Mouse (Mus musculus) limb, embryonic 11.5 days (tissue): ENCODE results near the gene Trappc4. TPM values are rescaled to one million over a fixed set of nuclear protein-coding genes. Genes with fewer than 3 reads are reported as not detected.
"Not testable (repeated sequence)": the region's sequence is repeated elsewhere in the genome, so short reads cannot be mapped to it uniquely, and the experiment has no call there.

Source experiments
- ATAC-seq: fragments of 200-750 bp; cut with Nextera tagmentation; 2 replicates; pipeline ENCODE4 v1.8.0; 2017; ENCODE audit warnings: low read depth; ENCODE audit not compliant: insufficient number of reproducible peaks, low FRiP score, low TSS enrichment
- DNase-seq: peaks from one replicate; pipeline ENCODE4 v3.0.0-alpha.2; 2015; ENCODE audit warnings: low spot score
- H3K27ac ChIP-seq: fragments of 300-500 bp; sonication (generic); replicated peaks from 2 replicates; pipeline ENCODE4 v1.5.1; 2014; ENCODE audit warnings: low read depth, mild to moderate bottlenecking, low read length
- H3K27me3 ChIP-seq: fragments of 300-500 bp; sonication (generic); 2 replicates; pipeline ENCODE4 v1.6.1; 2014; ENCODE audit warnings: mild to moderate bottlenecking, low read length, mixed read lengths; ENCODE audit not compliant: control insufficient read depth, insufficient read depth
- H3K36me3 ChIP-seq: fragments of 300-500 bp; sonication (generic); 2 replicates; pipeline ENCODE4 v1.6.1; 2014; ENCODE audit warnings: mild to moderate bottlenecking, low read length, moderate library complexity, mixed read lengths; ENCODE audit not compliant: control insufficient read depth, insufficient read depth
- H3K4me1 ChIP-seq: fragments of 300-500 bp; sonication (generic); 2 replicates; pipeline ENCODE4 v1.6.1; 2014; ENCODE audit warnings: low read length, mixed read lengths; ENCODE audit not compliant: control insufficient read depth, insufficient read depth
- H3K4me2 ChIP-seq: fragments of 300-500 bp; sonication (generic); 2 replicates; pipeline ENCODE4 v1.6.1; 2014; ENCODE audit warnings: low read depth, mild to moderate bottlenecking, moderate library complexity; ENCODE audit not compliant: severe bottlenecking
- H3K4me3 ChIP-seq: fragments of 300-500 bp; sonication (generic); 2 replicates; pipeline ENCODE4 v1.5.1; 2014; ENCODE audit warnings: low read depth, low read length
- H3K9ac ChIP-seq: fragments of 300-500 bp; sonication (generic); 2 replicates; pipeline ENCODE4 v1.6.1; 2014; ENCODE audit warnings: mild to moderate bottlenecking, low read length
- H3K9me3 ChIP-seq: fragments of 300-500 bp; sonication (generic); 2 replicates; pipeline ENCODE4 v1.6.1; 2016; ENCODE audit warnings: low read length; ENCODE audit not compliant: control insufficient read depth
- WGBS: fragments of 180-500 bp; shearing (Covaris S2); extraction: QIAGEN DNeasy Blood & Tissue Kit; methylation state at CpG from one replicate; pipeline ENCODE4 v1.1.7; 2014; 5-methylcytosine and 5-hydroxymethylcytosine counted together
- polyA plus RNA-seq: library from polyadenylated mRNA; unstranded; fragments of >200 nt; fragmentation: Nextera tagmentation; extraction: Ambion mirVana; gene quantifications from 2 replicates; pipeline ENCODE4 v1.2.1, GENCODE M21; 2014

The Trappc4 gene
- polyA plus RNA-seq, 1 experiment from 2014 or later: 141 TPM

DNA sequence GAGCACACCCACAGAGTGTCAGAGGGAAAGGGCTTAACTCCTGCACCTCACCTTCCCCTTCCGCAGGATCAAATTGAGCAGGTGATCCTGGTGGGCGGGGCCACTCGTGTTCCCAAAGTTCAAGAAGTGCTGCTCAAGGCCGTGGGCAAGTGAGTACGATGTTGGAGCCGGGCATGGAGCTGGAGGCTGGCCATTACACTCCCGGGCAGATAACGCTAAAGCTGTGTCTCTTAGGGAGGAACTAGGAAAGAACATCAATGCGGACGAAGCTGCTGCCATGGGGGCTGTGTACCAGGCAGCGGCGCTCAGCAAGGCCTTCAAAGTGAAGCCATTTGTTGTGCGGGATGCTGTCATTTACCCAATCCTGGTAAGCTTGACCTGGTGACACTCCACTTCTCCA is 22.8 kb downstream of the Trappc4 start:
- Histone ChIP-seq H3K27ac (no peak overlapping the region), H3K4me2 (no peak overlapping the region), H3K4me1 (peaks cover 8% of the 10 kb centered on the region), H3K9ac (no peak overlapping the region), H3K27me3 (no peaks in the 10 kb centered on the region), H3K36me3 (peaks cover 43% of the 10 kb centered on the region), H3K4me3 (no peak overlapping the region), H3K9me3 (no peaks in the 10 kb centered on the region)
- ATAC-seq (no peak), DNase-seq (no peak)
- WGBS: 92% methylated on average over 13 of the region's 13 CpGs

DNA sequence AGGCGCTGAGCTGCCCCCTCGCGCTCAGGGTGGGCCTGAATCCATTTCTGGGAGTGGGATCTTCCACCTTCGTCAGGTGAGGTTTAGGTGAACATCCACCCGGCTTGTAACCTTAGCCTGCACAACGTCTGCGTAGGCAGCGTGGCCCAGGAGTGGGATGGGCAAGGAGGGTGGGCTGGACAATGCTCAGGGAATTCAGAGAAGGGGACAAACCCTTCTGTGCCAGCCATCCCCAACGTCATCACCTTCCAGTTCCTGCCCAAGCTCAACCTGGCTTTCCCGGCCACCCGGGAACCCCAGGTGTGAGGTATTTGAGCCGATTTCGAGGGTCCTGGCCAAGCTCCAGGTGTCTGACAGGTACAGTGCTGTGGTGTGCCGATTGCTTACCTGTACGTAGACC is 27.5 kb downstream of the Trappc4 start:
- ATAC-seq (0 out of 2 replicates have a peak, but pooled peaks have one; percentile 24), DNase-seq (no peak)
- peak overlapping the region; percentile 71 for H3K4me3 ChIP-seq
- H3K4me2 ChIP-seq: peak overlapping the region; percentile 80
- H3K27me3 ChIP-seq: no peaks in the 10 kb centered on the region
- H3K36me3 ChIP-seq: peaks cover 23% of the 10 kb centered on the region
- H3K9ac ChIP-seq: peak overlapping the region; percentile 89
- peak overlapping the region; percentile 55 for H3K27ac ChIP-seq
- peaks cover 8% of the 10 kb centered on the region for H3K4me1 ChIP-seq
- no peaks in the 10 kb centered on the region for H3K9me3 ChIP-seq
- WGBS: 9% methylated on average over 15 of the region's 15 CpGs

DNA sequence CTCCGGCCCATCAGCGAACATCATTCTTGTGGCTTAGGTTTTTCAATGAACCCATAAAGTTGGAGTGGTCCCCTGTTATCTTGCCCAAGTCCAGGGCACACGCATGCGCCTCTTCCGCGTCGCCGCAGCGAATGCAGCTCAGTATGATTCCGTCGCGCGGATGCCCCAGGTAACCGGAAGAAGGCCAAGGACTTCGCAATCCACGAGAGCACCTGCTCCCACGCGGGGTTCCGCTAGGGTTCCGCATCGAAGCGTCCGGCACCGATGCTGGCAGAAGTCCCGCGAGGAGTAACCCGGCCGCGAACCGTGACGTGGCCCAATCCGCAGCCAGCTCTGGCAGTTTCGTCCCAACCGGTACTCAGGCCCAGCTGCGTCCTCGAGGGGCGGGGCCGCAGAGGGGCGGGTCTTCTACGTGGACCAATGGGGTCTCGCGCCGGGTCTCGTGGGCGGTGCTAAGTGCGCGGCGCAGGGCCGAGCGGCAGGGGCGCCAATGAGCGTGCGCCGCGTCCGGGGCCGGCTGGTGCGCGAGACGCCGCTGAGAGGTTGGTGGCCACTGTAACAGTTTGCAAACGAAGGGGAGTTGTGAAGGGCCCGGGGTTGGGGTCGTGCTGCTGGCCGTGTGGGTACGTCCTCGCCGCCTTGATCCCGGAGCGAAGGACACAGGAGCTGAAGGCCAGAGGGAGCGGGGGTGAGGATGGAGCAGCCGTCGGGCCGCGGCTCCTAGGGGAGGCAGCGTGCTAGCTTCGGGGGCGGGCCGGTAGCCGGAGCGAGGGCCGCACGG is 28.2 kb downstream of the Trappc4 start, which contains the start of gene Hyou1:
Gene Hyou1, plus strand, starts transcription at position 437 of the 781 bp plus-strand sequence.
- Histone ChIP-seq H3K27ac (peak within 1 kb of the TSS; percentile 55), H3K4me3 (peak within 1 kb of the TSS; percentile 71), H3K4me2 (peak within 1 kb of the TSS; percentile 80), H3K36me3 (peaks cover 17% of the 10 kb centered on the region), H3K4me1 (peaks cover 8% of the 10 kb centered on the region), H3K27me3 (no peaks in the 10 kb centered on the region), H3K9me3 (no peaks in the 10 kb centered on the region), H3K9ac (peak within 1 kb of the TSS; percentile 89)
- DNase-seq (peak; percentile 100), ATAC-seq (peak; percentile 98)
- WGBS: under 1% methylated on average over 83 of the region's 83 CpGs

DNA sequence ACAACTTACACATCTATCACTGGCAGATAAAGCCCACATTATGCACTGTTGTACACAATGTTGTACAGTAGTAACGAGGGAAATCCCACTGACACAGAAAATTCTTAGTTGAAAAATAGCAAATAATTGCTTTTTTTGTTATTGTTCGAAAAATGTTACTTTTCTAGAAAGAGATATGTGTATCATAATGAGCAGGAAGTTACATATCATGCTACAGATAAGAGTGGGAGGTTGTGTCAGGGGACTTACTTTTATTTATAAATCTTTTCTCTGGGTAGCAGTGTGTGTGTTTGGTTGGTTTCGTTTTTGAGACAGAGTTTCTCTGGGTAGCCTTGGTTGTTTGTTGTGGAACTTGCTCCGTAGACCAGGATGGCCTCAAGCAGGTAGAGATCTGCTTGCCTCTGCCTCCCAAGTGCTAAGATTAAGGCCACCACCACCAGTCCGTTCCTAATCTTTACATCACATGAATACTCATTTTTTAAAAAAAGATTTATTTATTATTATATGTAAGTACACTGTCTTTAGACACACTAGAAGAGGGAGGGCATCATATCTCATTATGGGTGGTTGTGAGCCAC is 29.2 kb downstream of the Trappc4 start:
- ATAC-seq (no peak), DNase-seq (no peak)
- H3K9me3 ChIP-seq: no peaks in the 10 kb centered on the region
- H3K4me3 ChIP-seq: peak overlapping the region; percentile 71
- no peak overlapping the region for H3K9ac ChIP-seq
- H3K27ac ChIP-seq: no peak overlapping the region
- WGBS: 91% methylated on average over 5 of the region's 5 CpGs
- no peaks in the 10 kb centered on the region for H3K27me3 ChIP-seq
- peak overlapping the region; percentile 80 for H3K4me2 ChIP-seq
- H3K4me1 ChIP-seq: peaks cover 8% of the 10 kb centered on the region
- H3K36me3 ChIP-seq: peaks cover 13% of the 10 kb centered on the region

DNA sequence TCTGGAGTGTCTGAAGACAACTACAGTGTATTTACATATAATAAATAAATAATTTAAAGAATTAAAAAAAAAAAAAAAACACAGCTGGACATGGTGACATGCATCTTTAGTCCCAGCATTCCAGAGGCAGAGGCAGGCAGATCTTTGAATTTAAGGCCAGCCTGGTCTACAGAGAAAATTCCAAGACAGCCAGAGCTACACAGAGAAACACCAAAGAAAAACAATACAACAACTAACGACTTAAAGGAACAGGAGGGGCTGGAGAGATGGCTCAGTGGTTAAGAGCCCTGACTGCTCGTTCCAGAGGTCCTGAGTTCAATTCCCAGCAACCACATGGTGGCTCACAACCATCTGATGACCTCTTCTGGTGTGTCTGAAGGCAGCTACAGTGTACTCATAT is 30.1 kb downstream of the Trappc4 start:
- not testable (repeated sequence) for H3K4me1 ChIP-seq, H3K9ac ChIP-seq, H3K4me3 ChIP-seq, H3K27me3 ChIP-seq, H3K4me2 ChIP-seq, DNase-seq, H3K36me3 ChIP-seq, H3K27ac ChIP-seq, ATAC-seq, H3K9me3 ChIP-seq
- WGBS: 87% methylated on average over 2 of the region's 2 CpGs

DNA sequence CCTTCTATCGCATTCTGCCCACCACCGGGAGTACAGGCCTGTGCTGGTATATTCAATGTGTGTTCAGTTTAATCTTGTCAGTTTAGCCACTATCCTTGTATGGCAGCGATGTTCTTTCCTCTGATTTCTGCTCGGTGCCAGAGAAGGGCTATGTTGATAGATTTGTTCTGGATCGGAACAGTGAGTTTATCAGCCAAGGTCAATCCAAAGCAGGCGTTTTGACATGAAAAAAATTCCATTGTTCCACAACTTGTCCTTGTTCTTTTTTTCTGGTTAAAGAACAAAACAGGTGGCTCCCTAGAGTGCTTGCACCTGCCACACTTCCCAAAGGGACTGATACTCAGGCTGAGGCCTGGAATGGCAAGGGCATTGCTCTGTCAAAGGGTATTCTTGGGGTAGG is 31.3 kb downstream of the Trappc4 start:
- Histone ChIP-seq H3K27me3 (no peaks in the 10 kb centered on the region), H3K9me3 (no peaks in the 10 kb centered on the region), H3K27ac (no peak overlapping the region), H3K9ac (no peak overlapping the region), H3K4me2 (no peak overlapping the region), H3K4me3 (no peak overlapping the region), H3K4me1 (peaks cover 8% of the 10 kb centered on the region), H3K36me3 (no peaks in the 10 kb centered on the region)
- WGBS: 92% methylated on average over 6 of the region's 6 CpGs
- ATAC-seq (no peak), DNase-seq (no peak)

DNA sequence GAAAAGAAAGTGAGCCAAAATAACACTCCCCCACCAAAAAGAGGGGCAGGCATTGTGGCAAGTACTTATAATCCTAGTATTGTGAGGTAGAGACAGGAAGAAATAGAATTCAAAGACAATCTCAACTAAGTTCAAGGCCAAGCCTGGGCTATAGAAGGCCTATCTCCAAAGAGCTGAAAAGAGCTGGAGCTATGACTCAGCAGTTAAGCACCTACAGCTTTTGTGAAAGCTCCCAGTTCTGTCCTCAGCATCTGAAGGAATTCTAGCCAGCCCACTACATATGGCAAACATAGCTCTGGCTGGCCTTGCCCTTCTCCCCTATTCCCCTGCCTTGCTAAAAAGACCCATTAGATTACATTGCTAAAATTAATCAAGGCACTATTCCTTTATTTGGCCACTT is 34.0 kb downstream of the Trappc4 start:
- Histone ChIP-seq H3K36me3 (no peaks in the 10 kb centered on the region), H3K27me3 (no peaks in the 10 kb centered on the region), H3K4me2 (no peak overlapping the region), H3K9ac (no peak overlapping the region), H3K9me3 (no peaks in the 10 kb centered on the region), H3K4me1 (no peaks in the 10 kb centered on the region), H3K27ac (no peak overlapping the region), H3K4me3 (no peak overlapping the region)
- DNase-seq (no peak), ATAC-seq (no peak)

DNA sequence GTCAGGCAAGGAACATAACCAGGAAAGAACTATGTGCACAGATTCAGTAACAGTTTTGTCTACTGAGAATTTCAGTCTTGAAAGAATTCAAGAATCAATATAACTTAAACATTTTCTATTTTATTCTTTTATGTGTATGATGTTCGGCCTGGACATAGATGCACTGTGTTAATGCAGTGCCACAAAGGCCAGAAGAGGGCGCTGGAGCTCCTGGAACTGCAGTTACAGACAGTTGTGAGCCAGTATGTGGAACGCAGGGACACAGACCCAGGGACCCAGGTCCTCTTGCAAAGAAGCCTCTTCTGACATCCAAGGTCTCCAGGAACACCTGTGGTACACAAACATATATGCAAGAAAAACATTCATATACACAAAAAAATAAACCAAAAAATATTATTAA is 42.9 kb downstream of the Trappc4 start:
- Histone ChIP-seq H3K4me2 (no peak overlapping the region), H3K9ac (no peak overlapping the region), H3K4me1 (0 out of 2 replicates have a peak, but pooled peaks cover 4% of the 10 kb centered on the region), H3K36me3 (no peaks in the 10 kb centered on the region), H3K27me3 (no peaks in the 10 kb centered on the region), H3K27ac (no peak overlapping the region), H3K4me3 (no peak overlapping the region), H3K9me3 (no peaks in the 10 kb centered on the region)
- DNase-seq: no peak
- ATAC-seq: no peak
- 66% methylated on average over 3 of the region's 3 CpGs for WGBS
